Mouse (Mus musculus): Measurements from ENCODE around the gene Kcnh8. TPM values are rescaled to one million over a fixed set of nuclear protein-coding genes. Genes with fewer than 3 reads are reported as not detected.

Kcnh8 gene
- total RNA-seq, 4 experiments from 2014 or later: 0.13 TPM; not detected in 3

DNA sequence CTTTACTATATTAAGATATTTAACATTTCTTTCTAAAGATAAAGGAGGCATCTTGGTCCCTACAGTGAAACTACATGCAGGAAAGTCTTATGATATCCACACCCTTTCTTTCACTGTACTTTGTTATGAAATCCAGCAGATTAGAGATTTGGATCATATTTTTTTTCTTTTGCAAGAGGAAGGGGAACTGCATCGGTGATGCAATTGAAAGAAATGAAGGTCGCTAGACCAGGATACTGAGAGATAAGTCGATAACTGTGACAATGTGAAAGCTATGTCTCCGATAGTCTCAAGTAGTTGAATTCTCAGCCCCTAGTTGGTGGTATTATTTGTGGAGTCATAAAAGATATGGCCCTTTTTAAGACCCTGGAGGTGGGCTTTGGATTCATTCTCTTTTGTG is 227.2 kb downstream of the Kcnh8 start:
- DNase-seq: no peak

DNA sequence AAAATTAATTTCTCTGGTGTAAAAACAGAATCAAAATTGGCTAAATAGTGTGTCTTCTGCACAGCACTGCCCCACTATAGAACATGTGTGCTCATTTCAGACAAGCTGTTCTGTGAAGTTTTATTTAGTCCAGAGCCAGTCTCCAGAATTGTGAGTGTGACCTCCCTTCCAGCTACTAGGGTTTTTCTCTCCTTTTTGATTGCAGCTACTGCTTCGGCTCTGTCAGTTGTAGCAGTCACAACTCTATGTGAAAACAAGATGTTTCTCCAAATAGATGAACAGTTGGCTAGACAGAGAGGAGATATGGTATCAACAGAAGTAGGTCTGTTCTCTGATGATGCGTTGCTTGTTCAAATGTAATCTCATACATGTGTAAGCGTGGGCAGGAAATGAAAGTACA is 270.7 kb downstream of the Kcnh8 start:
- no peak for DNase-seq

DNA sequence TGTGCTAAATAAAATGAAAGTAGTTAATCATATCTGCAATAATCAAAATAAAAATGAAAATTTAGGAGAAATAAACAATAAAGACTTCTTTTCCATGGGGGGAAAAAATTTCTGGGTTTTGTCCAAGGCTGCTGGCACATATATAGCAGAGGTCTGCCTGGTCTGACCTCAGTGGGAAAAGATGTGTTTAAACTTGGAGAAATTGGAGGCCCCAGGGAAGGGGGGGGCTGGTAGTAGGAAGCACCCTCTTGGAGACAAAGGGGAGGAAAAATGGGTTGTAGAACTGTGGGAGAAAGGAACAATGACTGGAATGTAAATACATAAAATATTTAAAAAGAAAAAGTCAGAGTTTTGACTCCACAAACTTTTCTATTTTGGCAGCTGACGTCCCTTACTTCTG is 276.5 kb downstream of the Kcnh8 start:
- DNase-seq: no peak

DNA sequence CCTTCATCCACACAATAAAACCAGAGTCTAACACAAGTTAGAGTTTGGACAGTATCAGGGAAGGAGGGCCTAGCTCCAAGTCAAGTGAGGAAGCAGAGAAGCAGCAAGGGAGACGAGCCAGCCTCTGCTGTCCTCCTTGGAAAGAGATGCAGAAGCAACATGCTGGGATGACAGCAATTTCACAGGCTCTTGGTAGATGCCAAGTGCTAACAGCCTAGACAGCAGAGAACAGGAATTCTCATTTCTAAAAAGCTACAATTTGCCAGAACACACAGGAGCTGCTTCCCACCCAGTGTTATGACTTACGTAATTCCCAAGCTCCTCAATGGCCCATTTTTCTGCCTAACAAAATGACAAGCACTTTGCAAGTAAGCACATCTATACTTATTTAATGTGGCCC is 277.5 kb downstream of the Kcnh8 start:
- no peak for DNase-seq

DNA sequence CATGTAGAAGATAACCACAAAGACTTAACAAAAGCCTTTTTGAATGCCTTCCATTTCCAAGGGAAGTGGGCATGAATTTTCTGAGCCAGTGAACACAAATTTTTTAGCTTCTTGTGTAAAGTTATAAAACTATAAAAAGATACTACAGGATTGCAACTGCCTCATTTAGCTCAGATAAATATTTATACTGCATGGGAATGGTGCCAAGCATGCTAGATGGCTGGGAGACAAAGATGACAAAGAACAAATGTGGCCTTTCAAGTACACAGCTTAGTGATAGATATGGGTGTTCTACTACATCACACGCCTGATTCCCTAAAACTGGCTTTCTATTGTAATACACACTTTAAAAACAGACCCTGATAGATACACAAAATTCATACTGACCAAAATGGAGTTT is 282.7 kb downstream of the Kcnh8 start:
- no peak for DNase-seq

DNA sequence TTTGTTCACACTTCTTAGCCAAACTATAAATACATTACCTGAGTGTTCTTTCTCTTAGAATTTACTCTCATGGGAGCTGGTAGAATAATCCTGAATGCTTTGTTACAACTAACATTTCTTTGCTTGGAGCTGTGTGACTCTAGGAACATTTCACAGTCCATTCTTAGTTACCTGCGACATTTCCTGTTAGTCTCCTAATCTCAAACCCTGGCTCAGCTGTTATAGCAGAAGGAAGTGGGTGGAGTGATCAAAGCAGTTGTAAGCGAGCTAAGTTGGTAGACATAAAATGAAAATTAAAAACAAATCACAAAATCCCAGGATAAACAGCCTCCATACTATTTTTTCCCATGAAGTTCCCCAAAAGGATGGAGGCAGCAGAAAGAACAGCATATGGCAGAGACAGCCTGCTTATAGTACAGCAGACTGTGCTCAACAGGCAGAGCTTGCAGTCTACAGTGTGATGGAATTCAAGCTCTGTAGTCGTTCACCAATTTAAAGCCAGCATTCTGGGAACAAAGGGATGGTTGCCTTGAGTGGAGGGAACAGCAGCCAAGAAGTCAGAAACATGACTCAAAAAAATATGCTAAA is 318.1 kb downstream of the Kcnh8 start:
- DNase-seq: no peak

DNA sequence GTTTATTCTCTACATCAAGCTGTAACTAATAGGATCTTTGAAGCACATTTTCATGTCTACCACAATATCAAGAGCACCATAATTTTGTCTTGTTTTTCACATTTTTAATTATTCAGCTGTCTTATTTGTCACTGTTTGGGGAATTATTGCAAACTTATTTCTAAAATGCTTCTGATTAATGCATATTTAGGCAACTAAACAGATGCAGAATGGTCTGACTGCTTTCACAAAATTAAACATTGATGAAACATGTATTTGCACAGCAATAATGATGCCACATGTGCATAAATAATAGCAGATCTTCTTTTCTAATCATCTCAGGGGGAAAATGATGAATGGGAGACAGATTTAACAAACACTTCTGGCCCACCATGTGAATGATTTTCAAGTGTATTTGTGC is 341.5 kb downstream of the Kcnh8 start:
- no peak for DNase-seq

DNA sequence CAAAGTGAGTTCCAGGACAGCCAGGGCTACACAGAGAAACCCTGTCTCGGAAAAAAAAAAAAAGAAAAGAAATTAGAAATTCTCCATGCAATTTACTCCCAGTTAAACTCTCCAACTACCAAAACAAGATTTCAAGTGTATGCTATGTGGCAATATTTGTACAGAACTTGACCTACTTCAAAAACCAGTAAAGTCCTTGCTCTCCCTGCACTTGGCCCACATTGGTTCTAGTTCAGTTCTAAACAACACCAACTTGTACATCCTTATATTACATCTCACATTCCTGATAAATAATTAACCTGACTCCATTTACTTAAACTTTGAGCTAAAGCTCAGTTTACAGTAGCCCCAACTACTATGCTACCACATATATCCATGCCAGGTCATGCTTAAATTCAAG is 370.2 kb downstream of the Kcnh8 start:
- no peak for DNase-seq

DNA sequence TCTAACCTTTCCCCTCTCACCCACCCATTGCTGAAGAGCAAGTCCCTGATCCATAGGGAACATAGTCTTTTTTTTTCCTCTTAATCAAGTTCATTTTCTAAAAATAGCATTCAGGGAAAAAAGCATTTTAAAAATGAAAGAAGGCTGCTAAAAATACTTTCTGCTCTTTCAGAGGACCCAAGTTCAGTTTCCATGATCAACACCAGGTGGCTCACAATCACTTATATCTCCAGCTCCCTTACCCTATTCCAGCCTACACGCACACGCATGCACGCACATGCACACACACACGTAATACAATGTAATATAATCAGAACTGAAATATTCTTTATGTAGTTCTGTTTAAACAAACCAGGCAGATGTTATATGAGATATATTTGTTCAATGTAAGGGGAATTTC is 378.4 kb downstream of the Kcnh8 start:
- no peak for DNase-seq
